Mouse (Mus musculus): ENCODE measurements at regions not wholly inside any gene's neighbourhood (a gene's known extent, or its start where the extent isn't known, plus 50 kb on each side); places are given as distances from the start of the nearest gene placed in this dataset.

- peaks cover 50% of the 10 kb centered on the region for H3K27me3 ChIP-seq
- peak overlapping the region; percentile 78 for H3K27ac ChIP-seq
- H3K9me3 ChIP-seq: no peaks in the 10 kb centered on the region
- no peak overlapping the region for H3K4me3 ChIP-seq (replicated peaks)
- H3K4me1 ChIP-seq (replicated peaks): peaks cover 48% of the 10 kb centered on the region
- 0 out of 2 replicates have a peak overlapping the region, but pooled peaks have one; percentile 20 for H3K9ac ChIP-seq (replicated peaks)
- H3K36me3 ChIP-seq: no peaks in the 10 kb centered on the region
- ATAC-seq: peak; percentile 69
- H3K4me2 ChIP-seq (replicated peaks): 0 out of 2 replicates have a peak overlapping the region, but pooled peaks have one; percentile 19
- WGBS: 2% methylated on average over 14 of the region's 14 CpGs
Measured at GRCm38 (mm10) chr2:161339327-161340001, 230.6 kb upstream of the Chd6 start.

DNA sequence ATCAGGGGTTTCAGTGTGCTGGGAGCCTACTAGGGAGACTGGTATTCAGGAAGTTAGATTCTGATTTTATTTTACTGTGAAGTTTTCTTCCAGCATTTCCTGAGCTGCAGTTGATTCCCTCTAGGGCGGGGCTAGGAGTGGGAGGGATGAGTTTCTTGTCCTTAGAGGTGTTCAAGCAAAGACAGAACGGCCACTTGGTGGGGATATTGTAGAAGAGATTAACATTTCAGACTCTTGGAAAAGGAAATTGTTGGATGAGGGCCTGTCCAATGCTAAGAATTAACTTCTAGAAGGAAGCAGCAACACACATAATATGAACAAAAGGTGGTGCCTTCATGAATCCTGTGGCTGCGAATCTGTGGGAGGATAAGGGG, 230.1 kb upstream of the Chd6 start:
- Histone ChIP-seq H3K4me1 (replicated peaks) (peaks cover 43% of the 10 kb centered on the region), H3K27ac (peak overlapping the region; percentile 78), H3K9ac (replicated peaks) (0 out of 2 replicates have a peak overlapping the region, but pooled peaks have one; percentile 20), H3K4me2 (replicated peaks) (0 out of 2 replicates have a peak overlapping the region, but pooled peaks have one; percentile 19), H3K9me3 (no peaks in the 10 kb centered on the region), H3K4me3 (replicated peaks) (no peak overlapping the region), H3K27me3 (peaks cover 47% of the 10 kb centered on the region), H3K36me3 (no peaks in the 10 kb centered on the region)
- ATAC-seq: peak; percentile 32
- WGBS: 5% methylated on average over 3 of the region's 3 CpGs

- no peak overlapping the region for H3K4me3 ChIP-seq (replicated peaks)
- ATAC-seq: peak; percentile 50; the same call in 1 of the 2 replicates
- no peak overlapping the region for H3K27ac ChIP-seq
- H3K27me3 ChIP-seq: peaks cover 20% of the 10 kb centered on the region
- H3K9me3 ChIP-seq: no peaks in the 10 kb centered on the region
- 31% methylated on average over 2 of the region's 2 CpGs for WGBS
- H3K9ac ChIP-seq (replicated peaks): no peak overlapping the region
- H3K4me1 ChIP-seq (replicated peaks): peaks cover 5% of the 10 kb centered on the region
- no peaks in the 10 kb centered on the region for H3K36me3 ChIP-seq
- no peak overlapping the region for H3K4me2 ChIP-seq (replicated peaks)
Measured at GRCm38 (mm10) chr2:161332653-161333052, 223.8 kb upstream of the Chd6 start.

GRCm38 (mm10) chr2:161331850-161332365, 223.0 kb upstream of the Chd6 start:
- Histone ChIP-seq H3K4me2 (replicated peaks) (no peak overlapping the region), H3K27me3 (peaks cover 13% of the 10 kb centered on the region; the same call in 1 of the 2 replicates), H3K9ac (replicated peaks) (no peak overlapping the region), H3K36me3 (no peaks in the 10 kb centered on the region), H3K4me3 (replicated peaks) (no peak overlapping the region), H3K9me3 (no peaks in the 10 kb centered on the region), H3K27ac (no peak overlapping the region), H3K4me1 (replicated peaks) (peaks cover 5% of the 10 kb centered on the region)
- 91% methylated on average over 10 of the region's 10 CpGs for WGBS
- no peak for ATAC-seq

- H3K4me2 ChIP-seq (replicated peaks): no peak overlapping the region
- H3K36me3 ChIP-seq: no peaks in the 10 kb centered on the region
- ATAC-seq: no peak
- no peaks in the 10 kb centered on the region for H3K9me3 ChIP-seq
- no peak overlapping the region for H3K4me3 ChIP-seq (replicated peaks)
- no peaks in the 10 kb centered on the region for H3K4me1 ChIP-seq (replicated peaks)
- no peak overlapping the region for H3K9ac ChIP-seq (replicated peaks)
- no peaks in the 10 kb centered on the region for H3K27me3 ChIP-seq
- no peak overlapping the region for H3K27ac ChIP-seq
- 72% methylated on average over 3 of the region's 3 CpGs for WGBS
Measured at GRCm38 (mm10) chr2:161302796-161303195, 193.9 kb upstream of the Chd6 start.

DNA sequence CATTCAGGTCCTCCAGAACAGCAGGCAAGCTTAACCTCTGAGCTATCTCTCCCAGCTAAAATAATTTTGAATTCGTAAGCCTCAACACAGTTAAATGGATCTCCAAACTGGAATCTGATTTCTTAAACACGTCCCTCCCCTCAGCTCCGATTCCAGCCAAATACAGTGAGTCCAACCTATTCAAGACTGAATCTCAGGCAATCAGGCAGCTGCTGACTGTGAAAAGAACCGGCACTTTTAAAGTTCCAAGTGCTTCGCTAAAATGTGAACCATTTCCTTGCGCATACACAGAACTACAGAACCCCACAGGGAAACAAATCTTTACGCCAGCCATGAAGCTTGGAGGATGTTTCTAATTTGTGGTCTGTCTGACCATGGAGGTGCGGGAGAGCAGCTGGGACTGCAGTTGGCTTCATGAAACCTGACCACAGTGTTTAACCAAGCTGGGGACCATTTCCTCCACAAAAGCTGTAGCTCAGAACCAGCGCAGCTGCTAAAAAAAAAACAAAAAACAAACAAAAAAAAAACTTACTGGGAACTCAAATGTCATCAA, 160.1 kb upstream of the Chd6 start:
- H3K4me2 ChIP-seq (replicated peaks): no peak overlapping the region
- H3K9ac ChIP-seq (replicated peaks): no peak overlapping the region
- no peaks in the 10 kb centered on the region for H3K27me3 ChIP-seq
- no peak for ATAC-seq
- no peak overlapping the region for H3K4me3 ChIP-seq (replicated peaks)
- 77% methylated on average over 9 of the region's 9 CpGs for WGBS
- H3K36me3 ChIP-seq: no peaks in the 10 kb centered on the region
- H3K27ac ChIP-seq: no peak overlapping the region
- H3K9me3 ChIP-seq: no peaks in the 10 kb centered on the region
- peaks cover 8% of the 10 kb centered on the region for H3K4me1 ChIP-seq (replicated peaks)

- H3K4me2 ChIP-seq (replicated peaks): no peak overlapping the region
- H3K27ac ChIP-seq: no peak overlapping the region
- peaks cover 8% of the 10 kb centered on the region for H3K4me1 ChIP-seq (replicated peaks)
- H3K36me3 ChIP-seq: no peaks in the 10 kb centered on the region
- no peak overlapping the region for H3K4me3 ChIP-seq (replicated peaks)
- ATAC-seq: no peak
- no peaks in the 10 kb centered on the region for H3K9me3 ChIP-seq
- H3K27me3 ChIP-seq: no peaks in the 10 kb centered on the region
- H3K9ac ChIP-seq (replicated peaks): no peak overlapping the region
- WGBS: 22% methylated on average over 5 of the region's 5 CpGs
Measured at GRCm38 (mm10) chr2:161266476-161266875, 157.6 kb upstream of the Chd6 start.

DNA sequence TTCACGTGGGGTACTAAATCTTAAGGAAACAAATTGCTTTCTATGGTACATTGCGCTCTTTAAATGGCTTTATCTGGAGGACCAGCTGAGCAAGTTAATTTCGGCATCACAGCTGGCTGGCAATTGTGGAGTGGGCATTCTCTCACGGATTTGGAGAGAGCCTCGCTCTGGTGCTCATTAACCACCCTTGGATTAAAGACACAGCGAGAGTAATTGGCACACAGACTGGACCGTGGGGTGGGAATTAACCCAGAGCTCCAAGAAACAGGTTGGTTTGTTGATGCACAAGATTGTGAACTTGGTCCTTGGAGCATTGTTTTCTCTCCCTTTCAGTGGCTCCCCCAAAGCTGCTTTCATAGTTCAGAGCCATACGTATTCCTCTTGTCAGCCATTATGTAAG, 156.3 kb upstream of the Chd6 start:
- H3K36me3 ChIP-seq: no peaks in the 10 kb centered on the region
- no peak overlapping the region for H3K4me3 ChIP-seq (replicated peaks)
- no peak overlapping the region for H3K4me2 ChIP-seq (replicated peaks)
- H3K9ac ChIP-seq (replicated peaks): no peak overlapping the region
- H3K4me1 ChIP-seq (replicated peaks): peaks cover 8% of the 10 kb centered on the region
- WGBS: 33% methylated on average over 8 of the region's 8 CpGs
- H3K27ac ChIP-seq: no peak overlapping the region
- no peaks in the 10 kb centered on the region for H3K27me3 ChIP-seq
- H3K9me3 ChIP-seq: no peaks in the 10 kb centered on the region
- ATAC-seq: peak; percentile 50; the same call in 1 of the 2 replicates

- no peaks in the 10 kb centered on the region for H3K9me3 ChIP-seq
- no peak overlapping the region for H3K4me3 ChIP-seq (replicated peaks)
- WGBS: 80% methylated on average over 2 of the region's 2 CpGs
- no peak overlapping the region for H3K4me2 ChIP-seq (replicated peaks)
- no peaks in the 10 kb centered on the region for H3K27me3 ChIP-seq
- no peaks in the 10 kb centered on the region for H3K36me3 ChIP-seq
- no peaks in the 10 kb centered on the region for H3K4me1 ChIP-seq (replicated peaks)
- ATAC-seq: no peak
- no peak overlapping the region for H3K27ac ChIP-seq
- H3K9ac ChIP-seq (replicated peaks): no peak overlapping the region
Measured at GRCm38 (mm10) chr2:161252761-161253160, 143.9 kb upstream of the Chd6 start.

GRCm38 (mm10) chr2:161241665-161242064, 132.8 kb upstream of the Chd6 start:
- Histone ChIP-seq H3K27ac (no peak overlapping the region), H3K4me3 (replicated peaks) (no peak overlapping the region), H3K36me3 (no peaks in the 10 kb centered on the region), H3K4me1 (replicated peaks) (no peaks in the 10 kb centered on the region), H3K27me3 (no peaks in the 10 kb centered on the region), H3K9me3 (no peaks in the 10 kb centered on the region), H3K4me2 (replicated peaks) (no peak overlapping the region), H3K9ac (replicated peaks) (no peak overlapping the region)
- 89% methylated on average over 6 of the region's 6 CpGs for WGBS
- ATAC-seq: no peak

DNA sequence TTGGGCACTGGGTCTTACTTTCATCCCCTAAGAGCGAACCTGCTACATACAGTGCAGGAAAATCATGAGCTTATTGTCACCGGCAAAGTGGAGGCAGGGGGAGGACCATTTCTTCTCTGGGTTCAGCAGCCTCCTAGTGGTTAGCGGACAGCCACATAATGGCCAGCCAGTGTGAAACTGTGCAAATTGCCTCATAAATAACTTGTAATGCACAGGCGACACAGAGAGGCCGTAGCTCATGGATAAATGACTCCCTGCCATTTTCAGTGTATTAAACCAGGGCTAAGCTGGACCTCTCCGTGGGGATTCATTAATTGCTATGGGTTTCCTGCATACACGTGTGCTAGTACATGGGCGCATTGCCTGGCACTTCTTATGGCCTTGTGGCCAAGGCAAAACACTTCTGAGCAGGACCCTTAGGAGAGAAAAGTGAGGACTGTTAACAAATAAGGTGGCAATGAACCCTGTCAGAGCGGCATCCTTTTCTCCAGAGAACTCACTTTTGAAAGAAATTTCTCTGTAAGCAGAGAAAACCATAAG, 128.5 kb upstream of the Chd6 start:
- no peaks in the 10 kb centered on the region for H3K9me3 ChIP-seq
- no peaks in the 10 kb centered on the region for H3K36me3 ChIP-seq
- H3K4me2 ChIP-seq (replicated peaks): no peak overlapping the region
- no peak overlapping the region for H3K27ac ChIP-seq
- no peak overlapping the region for H3K9ac ChIP-seq (replicated peaks)
- H3K27me3 ChIP-seq: no peaks in the 10 kb centered on the region
- WGBS: 57% methylated on average over 9 of the region's 9 CpGs
- no peak overlapping the region for H3K4me3 ChIP-seq (replicated peaks)
- no peaks in the 10 kb centered on the region for H3K4me1 ChIP-seq (replicated peaks)
- ATAC-seq: no peak

DNA sequence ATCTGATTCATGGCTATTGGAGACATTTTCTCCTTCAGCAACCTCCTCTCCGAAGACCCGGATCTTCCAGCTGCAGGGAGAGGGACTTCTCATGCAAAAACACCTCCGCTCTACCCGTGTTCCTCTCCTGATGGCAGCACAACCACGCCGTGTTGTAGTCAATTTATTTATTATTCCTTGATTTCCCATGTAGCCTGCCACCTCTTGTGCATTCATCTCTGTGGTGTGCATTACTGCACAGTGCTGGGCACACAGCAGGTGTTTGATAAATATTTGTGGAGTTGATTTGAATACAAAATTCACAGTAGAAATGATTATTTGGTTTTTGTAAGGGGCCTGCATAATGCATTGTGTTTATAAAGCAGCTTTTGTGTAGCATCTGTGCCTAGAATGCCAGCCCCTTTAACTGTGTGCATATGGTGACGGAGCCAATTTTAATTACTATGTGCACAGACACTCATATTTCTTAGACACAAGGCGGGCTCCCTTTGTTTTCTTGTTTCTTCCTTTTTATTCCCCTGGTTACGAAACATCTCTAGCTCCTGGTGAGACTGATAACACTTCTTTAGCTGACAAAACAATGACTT, 124.4 kb upstream of the Chd6 start:
- no peaks in the 10 kb centered on the region for H3K27me3 ChIP-seq
- no peak overlapping the region for H3K27ac ChIP-seq
- no peak overlapping the region for H3K9ac ChIP-seq (replicated peaks)
- H3K4me3 ChIP-seq (replicated peaks): no peak overlapping the region
- no peaks in the 10 kb centered on the region for H3K36me3 ChIP-seq
- 81% methylated on average over 9 of the region's 9 CpGs for WGBS
- H3K4me1 ChIP-seq (replicated peaks): no peaks in the 10 kb centered on the region
- H3K4me2 ChIP-seq (replicated peaks): no peak overlapping the region
- ATAC-seq: no peak
- H3K9me3 ChIP-seq: no peaks in the 10 kb centered on the region
